Mouse (Mus musculus) urinary bladder, postnatal 4 days (tissue): ENCODE results near the gene Ncs1.

Experiments used
- DNase-seq, 2 experiments: peaks; one replicate each; pipeline ENCODE4 v3.0.0; 2021 to 2022; ENCODE audit warnings: low spot score in 2 of 2

Ncs1 gene

GRCm38 (mm10) chr2:31245491-31246141, at the start of gene Ncs1:
Gene Ncs1, plus strand, starts transcription at chr2:31245823.
- DNase-seq, result peak; percentile 71

GRCm38 (mm10) chr2:31198621-31199020, 47.0 kb upstream of the Ncs1 start:
- DNase-seq, result no peak

GRCm38 (mm10) chr2:31200051-31200450, 45.6 kb upstream of the Ncs1 start:
- no peak for DNase-seq

GRCm38 (mm10) chr2:31201851-31202250, 43.8 kb upstream of the Ncs1 start:
- no peak for DNase-seq

- DNase-seq, result no peak
Observed at GRCm38 (mm10) chr2:31202357-31202756, 43.3 kb upstream of the Ncs1 start.

- no peak for DNase-seq
Observed at GRCm38 (mm10) chr2:31202956-31203355, 42.7 kb upstream of the Ncs1 start.

- no peak for DNase-seq
Observed at GRCm38 (mm10) chr2:31204677-31205076, 40.9 kb upstream of the Ncs1 start.

- no peak for DNase-seq
Observed at GRCm38 (mm10) chr2:31206211-31206610, 39.4 kb upstream of the Ncs1 start.

- DNase-seq, result no peak
Observed at GRCm38 (mm10) chr2:31206882-31207281, 38.7 kb upstream of the Ncs1 start.

- no peak for DNase-seq
Observed at GRCm38 (mm10) chr2:31208544-31209142, 37.0 kb upstream of the Ncs1 start.

- no peak for DNase-seq
Observed at GRCm38 (mm10) chr2:31209525-31209924, 36.1 kb upstream of the Ncs1 start.

- DNase-seq, result no peak
Observed at GRCm38 (mm10) chr2:31210144-31210847, 35.3 kb upstream of the Ncs1 start.

- DNase-seq, result no peak
Observed at GRCm38 (mm10) chr2:31211204-31211603, 34.4 kb upstream of the Ncs1 start.

GRCm38 (mm10) chr2:31214211-31214796, 31.3 kb upstream of the Ncs1 start:
- DNase-seq, result no peak

GRCm38 (mm10) chr2:31218611-31219010, 27.0 kb upstream of the Ncs1 start:
- no peak for DNase-seq

- no peak for DNase-seq
Observed at GRCm38 (mm10) chr2:31219470-31219869, 26.2 kb upstream of the Ncs1 start.

- DNase-seq, result no peak
Observed at GRCm38 (mm10) chr2:31220844-31221243, 24.8 kb upstream of the Ncs1 start.

GRCm38 (mm10) chr2:31221582-31221981, 24.0 kb upstream of the Ncs1 start:
- DNase-seq, result no peak

GRCm38 (mm10) chr2:31228768-31229311, 16.8 kb upstream of the Ncs1 start:
- no peak for DNase-seq

GRCm38 (mm10) chr2:31239203-31239696, 6.4 kb upstream of the Ncs1 start:
- no peak for DNase-seq

- DNase-seq, result no peak
Observed at GRCm38 (mm10) chr2:31239833-31240232, 5.8 kb upstream of the Ncs1 start.

GRCm38 (mm10) chr2:31241639-31242038, 4.0 kb upstream of the Ncs1 start:
- no peak for DNase-seq
